Mouse (Mus musculus): ENCODE results near the gene Ostf1. TPM values are rescaled to one million over a fixed set of nuclear protein-coding genes. Genes with fewer than 3 reads are reported as not detected.
A peak's percentile ranks its signal among the peaks of the same experiment; 100 is the strongest.

Gene Ostf1
- polyA plus RNA-seq, 1 experiment from 2014 or later, result 60.9 TPM

GRCm38 (mm10) chr19:18577348-18577747 is 54.3 kb downstream of the Ostf1 start:
- no peak overlapping the region for H3K4me3 ChIP-seq (ENCODE audit: low read length)
- 0 out of 2 replicates have a peak, but pooled peaks have one; percentile 42 for ATAC-seq
- WGBS, result 74% methylated on average over 5 of the region's 5 CpGs

DNA sequence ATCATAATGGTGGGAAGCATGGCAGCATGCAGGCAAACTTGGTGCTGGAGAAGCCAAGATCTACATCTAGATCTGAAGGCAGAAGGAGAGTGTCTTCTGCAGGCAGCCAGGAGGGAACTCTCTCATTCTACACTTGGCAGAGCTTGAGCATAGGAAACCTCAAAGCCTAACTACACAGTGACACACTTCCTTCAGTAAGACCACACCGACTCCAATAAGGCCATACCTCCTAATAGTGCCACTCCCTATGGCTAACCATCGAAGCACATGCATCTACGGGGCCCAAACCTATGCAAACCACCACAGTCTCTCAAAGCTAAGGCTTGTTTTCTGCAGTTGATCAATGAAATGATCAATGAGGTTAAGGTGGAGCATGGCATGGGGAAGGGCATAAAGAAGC is 55.7 kb downstream of the Ostf1 start:
- ATAC-seq, result no peak
- H3K27ac ChIP-seq (ENCODE audit: low read depth, low read length), result no peak overlapping the region
- no peaks in the 10 kb centered on the region for H3K27me3 ChIP-seq (replicated peaks; ENCODE audit: control insufficient read depth, insufficient read depth, low read length)
- no peak overlapping the region for H3K4me3 ChIP-seq (ENCODE audit: low read length)
- H3K9ac ChIP-seq (ENCODE audit: low read depth, low read length), result no peak overlapping the region
- H3K4me2 ChIP-seq (ENCODE audit: low read length), result no peak overlapping the region
- no peaks in the 10 kb centered on the region for H3K36me3 ChIP-seq (ENCODE audit: control insufficient read depth, insufficient read depth, low read length)
- 89% methylated on average over 3 of the region's 3 CpGs for WGBS
- H3K4me1 ChIP-seq (ENCODE audit: control insufficient read depth, insufficient read depth, low read depth, low read length), result 0 out of 2 replicates have a peak, but pooled peaks cover 2% of the 10 kb centered on the region
- no peaks in the 10 kb centered on the region for H3K9me3 ChIP-seq (ENCODE audit: control insufficient read depth, low read length)

More at GRCm38 (mm10) chr19:18577348-18577747, 54.3 kb downstream of the Ostf1 start:
- H3K27me3 ChIP-seq (replicated peaks; ENCODE audit: control insufficient read depth, insufficient read depth, low read length), result no peaks in the 10 kb centered on the region
- H3K4me2 ChIP-seq (ENCODE audit: low read length), result no peak overlapping the region
- no peak overlapping the region for H3K27ac ChIP-seq (ENCODE audit: low read depth, low read length)
- no peak overlapping the region for H3K9ac ChIP-seq (ENCODE audit: low read depth, low read length)
- no peaks in the 10 kb centered on the region for H3K9me3 ChIP-seq (ENCODE audit: control insufficient read depth, low read length)
- 0 out of 2 replicates have a peak, but pooled peaks cover 2% of the 10 kb centered on the region for H3K4me1 ChIP-seq (ENCODE audit: control insufficient read depth, insufficient read depth, low read depth, low read length)
- H3K36me3 ChIP-seq (ENCODE audit: control insufficient read depth, insufficient read depth, low read length), result no peaks in the 10 kb centered on the region

DNA sequence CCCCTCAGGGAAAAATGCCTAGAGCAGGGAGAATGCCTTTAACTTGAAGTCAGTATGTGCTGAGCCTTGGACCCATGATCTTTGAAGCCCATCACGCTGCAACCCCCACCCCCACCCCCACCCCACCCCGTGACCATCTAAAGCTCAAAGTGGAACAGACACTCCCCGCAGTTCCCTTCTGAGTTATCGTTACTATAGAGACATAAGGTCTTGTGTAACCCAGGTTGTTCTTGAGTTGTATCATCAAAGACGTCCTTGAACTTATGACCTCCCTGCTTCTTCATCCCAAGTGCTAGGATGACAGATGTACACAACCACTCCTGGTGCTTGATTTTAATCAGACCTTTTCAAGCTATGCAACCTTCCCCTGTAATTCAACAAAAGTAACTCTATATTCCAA is 57.7 kb downstream of the Ostf1 start:
- Histone ChIP-seq H3K4me3 (ENCODE audit: low read length) (no peak overlapping the region), H3K27me3 (replicated peaks; ENCODE audit: control insufficient read depth, insufficient read depth, low read length) (no peaks in the 10 kb centered on the region), H3K27ac (ENCODE audit: low read depth, low read length) (no peak overlapping the region), H3K36me3 (ENCODE audit: control insufficient read depth, insufficient read depth, low read length) (no peaks in the 10 kb centered on the region), H3K4me2 (ENCODE audit: low read length) (no peak overlapping the region), H3K4me1 (ENCODE audit: control insufficient read depth, insufficient read depth, low read depth, low read length) (0 out of 2 replicates have a peak, but pooled peaks cover 2% of the 10 kb centered on the region), H3K9ac (ENCODE audit: low read depth, low read length) (no peak overlapping the region), H3K9me3 (ENCODE audit: control insufficient read depth, low read length) (no peaks in the 10 kb centered on the region)
- no peak for ATAC-seq
- 92% methylated on average over 5 of the region's 5 CpGs for WGBS

DNA sequence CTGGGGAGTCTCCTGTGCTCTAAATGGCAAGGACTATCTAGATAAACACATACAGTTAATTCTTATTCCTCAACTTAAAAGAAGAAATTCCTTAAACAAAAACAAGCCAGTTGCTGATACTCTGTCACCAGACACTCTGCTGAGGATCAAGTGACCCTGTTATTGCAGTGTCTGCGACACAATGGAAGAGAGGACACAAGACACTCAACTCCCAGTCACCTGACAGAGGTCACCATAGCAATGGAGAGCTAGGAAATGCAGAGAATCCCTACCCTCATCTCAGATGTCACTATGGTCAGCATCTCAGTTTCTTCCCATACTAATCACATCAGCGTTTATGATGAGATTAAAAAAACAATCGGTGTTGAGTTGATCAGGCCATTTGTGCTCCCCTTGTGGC is 58.2 kb downstream of the Ostf1 start:
- no peak for ATAC-seq
- H3K4me3 ChIP-seq (ENCODE audit: low read length), result no peak overlapping the region
- 0 out of 2 replicates have a peak, but pooled peaks cover under 1% of the 10 kb centered on the region for H3K4me1 ChIP-seq (ENCODE audit: control insufficient read depth, insufficient read depth, low read depth, low read length)
- no peaks in the 10 kb centered on the region for H3K9me3 ChIP-seq (ENCODE audit: control insufficient read depth, low read length)
- H3K9ac ChIP-seq (ENCODE audit: low read depth, low read length), result no peak overlapping the region
- H3K4me2 ChIP-seq (ENCODE audit: low read length), result no peak overlapping the region
- no peak overlapping the region for H3K27ac ChIP-seq (ENCODE audit: low read depth, low read length)
- H3K36me3 ChIP-seq (ENCODE audit: control insufficient read depth, insufficient read depth, low read length), result no peaks in the 10 kb centered on the region
- WGBS, result 77% methylated on average over 3 of the region's 3 CpGs
- no peaks in the 10 kb centered on the region for H3K27me3 ChIP-seq (replicated peaks; ENCODE audit: control insufficient read depth, insufficient read depth, low read length)

- WGBS, result 95% methylated on average over 1 of the region's 1 CpGs
Measured at GRCm38 (mm10) chr19:18569496-18569895, 62.1 kb downstream of the Ostf1 start.

DNA sequence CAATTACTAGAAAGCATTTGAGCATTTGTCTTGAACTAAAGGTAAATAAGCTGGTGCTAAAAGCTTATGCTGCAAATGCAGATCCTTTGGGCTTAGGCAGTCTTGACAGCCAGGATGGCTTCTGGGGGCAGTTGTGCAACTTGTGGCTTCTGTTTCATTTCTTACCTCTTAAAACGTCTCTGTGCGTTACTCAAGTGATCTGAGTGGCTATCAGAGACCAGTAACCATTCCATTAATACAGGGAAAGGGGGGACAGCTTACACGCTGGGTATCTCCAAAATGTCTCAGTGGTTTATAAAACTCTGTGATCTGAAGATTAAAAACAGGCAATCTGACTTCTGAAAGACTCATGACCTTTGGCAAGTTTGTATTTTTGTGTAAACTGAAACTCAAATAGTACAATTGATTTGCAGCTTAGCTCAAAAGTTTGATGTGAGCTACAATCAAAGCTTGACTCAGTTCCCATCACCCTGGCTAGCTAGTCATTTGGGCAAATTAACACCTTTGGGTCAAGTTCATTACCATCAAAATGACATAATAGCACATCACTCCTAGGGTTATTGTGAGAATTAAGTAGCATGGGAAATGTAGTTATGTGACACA is 62.7 kb downstream of the Ostf1 start:
- ATAC-seq, result no peak
- Histone ChIP-seq H3K9ac (ENCODE audit: low read depth, low read length) (no peak overlapping the region), H3K9me3 (ENCODE audit: control insufficient read depth, low read length) (no peaks in the 10 kb centered on the region), H3K27ac (ENCODE audit: low read depth, low read length) (no peak overlapping the region), H3K4me2 (ENCODE audit: low read length) (no peak overlapping the region), H3K4me3 (ENCODE audit: low read length) (no peak overlapping the region), H3K4me1 (ENCODE audit: control insufficient read depth, insufficient read depth, low read depth, low read length) (no peaks in the 10 kb centered on the region), H3K36me3 (ENCODE audit: control insufficient read depth, insufficient read depth, low read length) (no peaks in the 10 kb centered on the region), H3K27me3 (replicated peaks; ENCODE audit: control insufficient read depth, insufficient read depth, low read length) (no peaks in the 10 kb centered on the region)
- 89% methylated on average over 3 of the region's 3 CpGs for WGBS

More at GRCm38 (mm10) chr19:18569496-18569895, 62.1 kb downstream of the Ostf1 start:
- Histone ChIP-seq H3K4me3 (ENCODE audit: low read length) (no peak overlapping the region), H3K9me3 (ENCODE audit: control insufficient read depth, low read length) (no peaks in the 10 kb centered on the region), H3K27me3 (replicated peaks; ENCODE audit: control insufficient read depth, insufficient read depth, low read length) (no peaks in the 10 kb centered on the region), H3K36me3 (ENCODE audit: control insufficient read depth, insufficient read depth, low read length) (no peaks in the 10 kb centered on the region), H3K4me1 (ENCODE audit: control insufficient read depth, insufficient read depth, low read depth, low read length) (no peaks in the 10 kb centered on the region), H3K4me2 (ENCODE audit: low read length) (no peak overlapping the region), H3K9ac (ENCODE audit: low read depth, low read length) (no peak overlapping the region), H3K27ac (ENCODE audit: low read depth, low read length) (no peak overlapping the region)
- no peak for ATAC-seq

- H3K9me3 ChIP-seq (ENCODE audit: control insufficient read depth, low read length), result no peaks in the 10 kb centered on the region
- H3K4me3 ChIP-seq (ENCODE audit: low read length), result no peak overlapping the region
- WGBS, result 86% methylated on average over 12 of the region's 12 CpGs
- no peaks in the 10 kb centered on the region for H3K36me3 ChIP-seq (ENCODE audit: control insufficient read depth, insufficient read depth, low read length)
- no peak overlapping the region for H3K9ac ChIP-seq (ENCODE audit: low read depth, low read length)
- no peaks in the 10 kb centered on the region for H3K4me1 ChIP-seq (ENCODE audit: control insufficient read depth, insufficient read depth, low read depth, low read length)
- no peaks in the 10 kb centered on the region for H3K27me3 ChIP-seq (replicated peaks; ENCODE audit: control insufficient read depth, insufficient read depth, low read length)
- no peak overlapping the region for H3K4me2 ChIP-seq (ENCODE audit: low read length)
- no peak overlapping the region for H3K27ac ChIP-seq (ENCODE audit: low read depth, low read length)
- no peak for ATAC-seq
Measured at GRCm38 (mm10) chr19:18567936-18568827, 63.4 kb downstream of the Ostf1 start.

DNA sequence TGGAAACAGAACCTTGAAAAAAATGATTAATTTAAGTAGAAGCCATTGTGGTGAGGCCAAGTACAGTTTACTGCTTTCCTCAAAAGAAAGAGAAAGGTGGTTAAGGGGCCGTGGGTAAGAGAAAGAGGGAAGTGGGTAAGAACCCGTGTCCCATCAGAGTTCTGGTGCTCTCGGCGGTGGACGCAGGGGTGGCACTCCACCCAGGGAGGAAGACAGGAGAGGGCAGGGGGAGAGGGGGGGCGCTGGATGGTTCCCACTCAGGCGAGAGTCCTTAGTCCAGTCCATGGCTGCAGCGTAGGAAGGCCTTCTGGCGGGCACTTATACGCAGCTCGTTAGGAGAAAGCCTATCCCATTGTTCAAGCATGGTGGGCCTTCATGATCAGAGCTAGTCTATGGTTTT is 64.1 kb downstream of the Ostf1 start:
- WGBS, result 87% methylated on average over 11 of the region's 11 CpGs
- ATAC-seq, result no peak
- Histone ChIP-seq H3K4me3 (ENCODE audit: low read length) (no peak overlapping the region), H3K27ac (ENCODE audit: low read depth, low read length) (no peak overlapping the region), H3K36me3 (ENCODE audit: control insufficient read depth, insufficient read depth, low read length) (no peaks in the 10 kb centered on the region), H3K4me2 (ENCODE audit: low read length) (no peak overlapping the region), H3K9ac (ENCODE audit: low read depth, low read length) (no peak overlapping the region), H3K27me3 (replicated peaks; ENCODE audit: control insufficient read depth, insufficient read depth, low read length) (no peaks in the 10 kb centered on the region), H3K4me1 (ENCODE audit: control insufficient read depth, insufficient read depth, low read depth, low read length) (no peaks in the 10 kb centered on the region), H3K9me3 (ENCODE audit: control insufficient read depth, low read length) (no peaks in the 10 kb centered on the region)

- Histone ChIP-seq H3K27me3 (replicated peaks; ENCODE audit: control insufficient read depth, insufficient read depth, low read length) (no peaks in the 10 kb centered on the region), H3K4me1 (ENCODE audit: control insufficient read depth, insufficient read depth, low read depth, low read length) (no peaks in the 10 kb centered on the region), H3K36me3 (ENCODE audit: control insufficient read depth, insufficient read depth, low read length) (no peaks in the 10 kb centered on the region), H3K4me3 (ENCODE audit: low read length) (no peak overlapping the region), H3K4me2 (ENCODE audit: low read length) (no peak overlapping the region), H3K27ac (ENCODE audit: low read depth, low read length) (no peak overlapping the region), H3K9ac (ENCODE audit: low read depth, low read length) (no peak overlapping the region), H3K9me3 (ENCODE audit: control insufficient read depth, low read length) (no peaks in the 10 kb centered on the region)
- no peak for ATAC-seq
- WGBS, result 76% methylated on average over 1 of the region's 1 CpGs
Measured at GRCm38 (mm10) chr19:18557708-18558107, 73.9 kb downstream of the Ostf1 start.
